Mouse (Mus musculus) cerebellum, adult (tissue): Measurements from ENCODE around the gene Ngly1.

Source experiments
- ATAC-seq: cut with Nextera tagmentation; 2 replicates; pipeline ENCODE4 v1.9.2; 2017; ENCODE audit warnings: mild to moderate bottlenecking, moderate library complexity, mixed read lengths; ENCODE audit not compliant: insufficient number of reproducible peaks, low FRiP score, low TSS enrichment

The Ngly1 gene

GRCm38 (mm10) chr14:16249171-16249874, at the start of gene Ngly1, which contains the start of gene Oxsm:
TSS of gene Ngly1 (plus strand) at chr14:16249280.
TSS of gene Oxsm (minus strand) at chr14:16249808.
- ATAC-seq: peak; percentile 93

DNA sequence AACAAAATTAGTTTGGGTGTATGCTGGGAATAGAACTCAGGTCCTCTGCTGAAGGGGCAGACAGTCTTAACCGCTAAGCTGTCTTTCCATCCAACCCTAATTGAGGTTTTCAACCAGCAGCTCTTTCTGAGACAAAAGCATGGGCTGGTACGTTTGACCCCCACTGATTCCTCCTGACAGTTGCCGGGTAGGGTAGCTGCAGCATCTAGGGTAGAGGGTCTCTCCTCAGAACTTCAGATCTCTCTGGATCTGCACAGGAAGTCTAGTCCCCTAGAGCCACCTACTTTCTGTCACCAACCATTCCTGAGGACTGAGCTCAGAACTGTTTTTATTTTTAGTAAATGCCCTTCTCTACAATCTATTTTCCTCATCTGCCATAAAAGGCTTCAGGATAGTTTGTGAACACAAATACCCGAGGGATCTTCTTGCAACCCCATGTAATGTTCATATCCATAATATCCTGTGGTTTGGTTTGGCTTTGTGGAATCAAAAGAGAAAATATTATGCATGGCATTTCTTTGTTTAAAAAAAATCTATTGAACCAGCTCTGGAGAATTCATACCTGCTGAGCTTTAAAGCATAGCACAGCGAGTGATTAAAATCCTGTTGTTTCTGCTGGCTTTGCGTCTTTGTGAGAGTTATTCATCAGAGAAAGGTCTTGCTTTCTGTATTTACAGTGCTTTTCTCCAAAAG, 48.7 kb upstream of the Ngly1 start:
- 0 out of 2 replicates have a peak, but pooled peaks have one; percentile 3 for ATAC-seq

- ATAC-seq: peak; percentile 77
Measured at GRCm38 (mm10) chr14:16200969-16201638, 48.0 kb upstream of the Ngly1 start.

DNA sequence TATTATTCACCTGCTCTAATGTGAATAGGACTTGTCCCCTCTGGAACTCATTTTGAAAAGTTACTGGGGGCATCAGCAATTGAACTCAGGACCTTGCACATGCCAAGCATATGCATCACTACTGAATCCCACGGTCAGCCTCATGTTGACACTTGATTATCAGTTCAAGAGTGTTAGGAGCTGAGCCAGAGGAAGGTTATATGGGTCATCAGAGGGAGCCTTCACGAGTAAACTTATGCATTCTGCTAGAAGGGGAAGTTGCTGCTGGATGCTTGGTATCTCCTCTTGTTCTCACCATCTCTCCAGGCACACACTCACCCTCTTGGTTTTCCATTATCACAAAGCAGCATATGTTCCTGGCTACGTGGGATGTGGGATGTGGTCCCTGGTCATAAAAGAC, 47.4 kb upstream of the Ngly1 start:
- 0 out of 2 replicates have a peak, but pooled peaks have one; percentile 7 for ATAC-seq

- no peak for ATAC-seq
Measured at GRCm38 (mm10) chr14:16207722-16208121, 41.4 kb upstream of the Ngly1 start.

- no peak for ATAC-seq
Measured at GRCm38 (mm10) chr14:16219015-16219414, 30.1 kb upstream of the Ngly1 start.

GRCm38 (mm10) chr14:16229395-16229794, 19.7 kb upstream of the Ngly1 start:
- ATAC-seq: no peak

- no peak for ATAC-seq
Measured at GRCm38 (mm10) chr14:16230581-16230980, 18.5 kb upstream of the Ngly1 start.

GRCm38 (mm10) chr14:16233515-16233914, 15.6 kb upstream of the Ngly1 start:
- ATAC-seq: no peak

DNA sequence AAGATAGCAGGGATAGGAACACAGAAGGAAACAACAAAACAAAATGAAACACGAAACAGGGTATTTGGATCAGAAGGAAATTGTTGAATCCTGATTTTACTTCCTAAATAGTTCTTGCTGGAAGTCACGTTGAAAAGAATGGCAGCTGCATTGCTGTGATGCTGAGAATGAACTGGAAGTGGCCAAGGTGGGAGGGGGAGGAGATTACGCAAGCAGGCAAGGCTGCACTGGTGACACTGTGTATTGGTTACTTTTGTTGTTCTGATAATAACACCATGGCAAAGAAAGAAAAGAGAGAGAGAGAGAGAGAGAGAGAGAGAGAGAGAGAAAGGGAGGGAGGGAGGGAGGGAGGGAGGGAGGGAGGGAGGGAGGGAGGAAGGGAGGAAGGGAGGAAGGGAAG, 12.6 kb upstream of the Ngly1 start:
- ATAC-seq: no peak

DNA sequence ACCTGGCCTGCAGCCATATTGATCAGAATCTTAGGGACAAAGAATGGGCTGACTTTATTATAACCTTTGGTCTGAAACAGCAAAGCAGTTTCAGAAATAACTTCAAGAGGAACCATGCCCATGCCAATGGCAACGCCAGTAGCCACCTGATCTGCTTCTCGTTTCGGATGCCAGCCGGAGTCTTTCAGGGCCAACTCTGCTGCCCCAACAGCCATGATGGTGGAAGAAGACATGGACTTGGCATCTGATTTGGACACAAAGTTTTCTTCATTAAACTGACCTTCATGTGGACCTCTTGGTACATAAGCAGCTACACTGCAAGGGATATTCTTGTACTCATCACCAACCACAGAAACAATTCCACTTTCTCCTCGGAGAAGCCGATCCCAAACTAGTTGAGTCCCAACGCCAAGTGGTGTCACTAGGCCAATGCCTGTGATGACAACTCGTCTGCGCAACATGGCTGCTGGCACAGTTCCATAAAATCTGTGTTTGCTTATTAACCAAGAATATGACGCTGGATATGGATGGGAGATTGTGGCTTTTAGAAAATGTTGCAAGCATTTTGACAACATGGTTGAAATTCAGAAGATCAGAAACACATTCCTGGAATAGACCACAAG, 6.8 kb upstream of the Ngly1 start:
- ATAC-seq: no peak

- ATAC-seq: peak; percentile 95
Measured at GRCm38 (mm10) chr14:16242947-16243602, 6.0 kb upstream of the Ngly1 start.

- ATAC-seq: no peak
Measured at GRCm38 (mm10) chr14:16243603-16244209, 5.4 kb upstream of the Ngly1 start.

- no peak for ATAC-seq
Measured at GRCm38 (mm10) chr14:16244370-16244769, 4.7 kb upstream of the Ngly1 start.

DNA sequence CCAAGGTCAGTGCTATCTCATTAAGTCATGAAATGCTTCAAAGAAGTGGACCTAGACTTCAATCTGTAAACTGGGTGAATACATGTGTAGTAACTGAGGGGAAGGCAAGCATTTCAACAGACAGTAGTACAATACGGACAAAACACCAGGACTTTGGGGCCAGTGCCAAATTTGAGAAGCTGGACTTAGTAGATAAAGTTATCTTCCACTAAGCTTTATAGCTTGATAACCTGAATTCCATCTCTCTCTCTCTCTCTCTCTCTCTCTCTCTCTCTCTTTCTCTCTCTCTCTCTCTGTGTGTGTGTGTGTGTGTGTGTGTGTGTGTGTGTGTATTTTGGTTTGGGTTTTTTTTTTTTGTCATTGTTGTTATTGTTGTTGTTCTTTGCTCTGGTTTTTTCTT, 4.0 kb upstream of the Ngly1 start:
- no peak for ATAC-seq

- no peak for ATAC-seq
Measured at GRCm38 (mm10) chr14:16246340-16246912, 2.7 kb upstream of the Ngly1 start.

DNA sequence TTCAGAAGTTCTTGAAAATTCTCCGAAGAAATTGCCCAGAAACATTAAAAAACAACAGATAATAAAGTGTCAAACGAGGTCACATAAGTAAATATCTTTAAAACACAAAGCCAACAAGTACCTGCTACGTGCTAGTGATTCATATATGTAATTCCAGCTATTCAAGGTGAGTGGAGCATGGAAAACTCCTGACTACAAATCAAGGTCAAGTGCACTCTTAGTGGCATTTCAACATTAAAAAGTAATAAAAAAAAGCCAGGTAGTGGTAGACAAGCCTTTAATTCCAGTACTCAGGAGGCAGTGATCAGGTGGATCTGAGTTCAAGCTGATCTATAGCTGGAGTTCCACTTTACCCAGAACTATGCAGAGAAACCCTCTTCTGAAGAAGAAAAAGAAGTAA, 945 bp upstream of the Ngly1 start:
- ATAC-seq: no peak

GRCm38 (mm10) chr14:16248603-16249157, 400 bp upstream of the Ngly1 start:
- ATAC-seq: 0 out of 2 replicates have a peak, but pooled peaks have one; percentile 1

- ATAC-seq: no peak
Measured at GRCm38 (mm10) chr14:16250099-16250498, 1.0 kb downstream of the Ngly1 start.
